Mouse (Mus musculus) heart, embryonic 10.5 days (tissue): ENCODE measurements around the gene Rbms1. TPM values are rescaled to one million over a fixed set of nuclear protein-coding genes. Genes with fewer than 3 reads are reported as not detected.
A peak's percentile ranks its signal among the peaks of the same experiment; 100 is the strongest.

Experiments used
- DNase-seq: peaks from one replicate; pipeline ENCODE4 v3.0.0-alpha.2; 2017; ENCODE audit warnings: low spot score
- H3K27ac ChIP-seq: fragments of 300-500 bp; sonication (generic); 2 replicates; pipeline ENCODE4 v1.5.1; 2016; ENCODE audit warnings: mild to moderate bottlenecking
- H3K27me3 ChIP-seq: fragments of 300-500 bp; sonication (generic); 2 replicates; pipeline ENCODE4 v1.6.1; 2016; ENCODE audit warnings: mild to moderate bottlenecking; ENCODE audit not compliant: poor library complexity, insufficient read depth, severe bottlenecking
- H3K36me3 ChIP-seq: fragments of 300-500 bp; sonication (generic); 2 replicates; pipeline ENCODE4 v1.6.1; 2016; ENCODE audit warnings: mild to moderate bottlenecking, moderate library complexity
- H3K4me1 ChIP-seq: fragments of 300-500 bp; sonication (generic); 2 replicates; pipeline ENCODE4 v1.6.1; 2016; ENCODE audit warnings: mild to moderate bottlenecking
- H3K4me3 ChIP-seq: fragments of 300-500 bp; sonication (generic); 2 replicates; pipeline ENCODE4 v1.5.1; 2016; ENCODE audit warnings: mild to moderate bottlenecking, moderate library complexity
- H3K9me3 ChIP-seq: fragments of 300-500 bp; sonication (generic); 2 replicates; pipeline ENCODE4 v1.6.1; 2016; ENCODE audit warnings: mild to moderate bottlenecking, moderate library complexity
- WGBS: fragments of 180-500 bp; shearing (Covaris S2); methylation state at CpG from one replicate; pipeline ENCODE4 v1.1.7; 2016; 5-methylcytosine and 5-hydroxymethylcytosine counted together
- polyA plus RNA-seq: library from polyadenylated mRNA; unstranded; fragments of >200 nt; fragmentation: Nextera tagmentation; extraction: Ambion mirVana; gene quantifications from 2 replicates; pipeline ENCODE4 v1.2.1, GENCODE M21; 2016

Rbms1 gene
- polyA plus RNA-seq, 1 experiment from 2014 or later: 146 TPM

DNA sequence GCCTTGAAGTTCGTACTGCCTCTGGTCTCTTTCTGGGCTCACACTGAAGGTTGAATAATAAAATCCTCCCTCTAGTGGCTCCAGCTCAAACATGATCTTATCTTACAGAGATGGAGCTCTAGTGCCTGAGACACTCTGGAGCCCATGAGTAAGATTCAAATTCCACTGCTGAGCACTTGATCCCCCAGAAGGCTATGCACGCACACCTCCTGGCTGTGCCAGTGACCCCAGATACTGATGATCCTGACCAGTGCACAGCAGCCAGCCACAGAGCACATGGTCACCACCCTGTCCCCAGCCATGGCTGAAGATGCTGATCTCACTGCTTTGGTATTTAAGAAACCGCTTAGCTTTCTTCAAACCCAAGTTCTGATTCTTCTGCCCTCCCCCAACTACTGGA, 215.4 kb downstream of the Rbms1 start:
- Histone ChIP-seq H3K4me3 (no peak overlapping the region), H3K36me3 (peaks cover 12% of the 10 kb centered on the region), H3K4me1 (peaks cover 15% of the 10 kb centered on the region), H3K27ac (peak overlapping the region; percentile 74; the same call in 1 of the 2 replicates), H3K27me3 (no peaks in the 10 kb centered on the region), H3K9me3 (no peaks in the 10 kb centered on the region)
- 28% methylated on average over 3 of the region's 3 CpGs for WGBS
- peak; percentile 85 for DNase-seq

- 53% methylated on average over 3 of the region's 3 CpGs for WGBS
- Histone ChIP-seq H3K27me3 (no peaks in the 10 kb centered on the region), H3K9me3 (no peaks in the 10 kb centered on the region), H3K36me3 (peaks cover 10% of the 10 kb centered on the region), H3K4me1 (peaks cover 15% of the 10 kb centered on the region), H3K27ac (no peak overlapping the region), H3K4me3 (no peak overlapping the region)
- no peak for DNase-seq
Observed at GRCm38 (mm10) chr2:60744674-60745073, 218.3 kb downstream of the Rbms1 start.

- Histone ChIP-seq H3K27ac (no peak overlapping the region), H3K4me1 (no peaks in the 10 kb centered on the region), H3K27me3 (no peaks in the 10 kb centered on the region), H3K36me3 (no peaks in the 10 kb centered on the region), H3K4me3 (no peak overlapping the region), H3K9me3 (no peaks in the 10 kb centered on the region)
- 63% methylated on average over 10 of the region's 10 CpGs for WGBS
- no peak for DNase-seq
Observed at GRCm38 (mm10) chr2:60739389-60740137, 223.4 kb downstream of the Rbms1 start.

- no peak for DNase-seq
- 0 out of 2 replicates have a peak overlapping the region, but pooled peaks have one; percentile 29 for H3K27ac ChIP-seq
Observed at GRCm38 (mm10) chr2:60730929-60731328, 232.1 kb downstream of the Rbms1 start.

DNA sequence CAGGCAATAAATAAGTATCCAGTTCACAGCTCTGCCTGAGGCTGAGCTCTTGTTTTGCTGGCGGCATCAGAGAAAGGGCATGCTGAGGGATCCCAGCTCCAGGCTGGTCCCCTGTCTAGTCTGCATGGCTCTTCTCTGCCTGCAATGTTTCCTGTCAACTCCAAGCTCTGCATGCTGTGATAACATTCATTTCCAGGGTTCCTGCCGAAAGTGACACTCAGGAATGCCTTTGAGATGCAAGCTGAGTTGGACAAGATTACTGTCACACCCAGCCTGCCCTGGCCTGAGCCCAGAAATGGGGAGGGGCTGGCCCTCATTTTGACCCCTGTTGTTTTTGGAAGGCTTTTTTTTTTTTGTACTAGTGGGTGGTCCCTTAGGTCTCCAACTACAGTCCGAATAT, 233.0 kb downstream of the Rbms1 start:
- 1% methylated on average over 3 of the region's 3 CpGs for WGBS
- Histone ChIP-seq H3K9me3 (no peaks in the 10 kb centered on the region), H3K4me1 (peaks cover 20% of the 10 kb centered on the region), H3K4me3 (no peak overlapping the region), H3K27ac (peak overlapping the region; percentile 72), H3K36me3 (no peaks in the 10 kb centered on the region), H3K27me3 (no peaks in the 10 kb centered on the region)
- DNase-seq: peak; percentile 89

More at GRCm38 (mm10) chr2:60730929-60731328, 232.1 kb downstream of the Rbms1 start:
- H3K27me3 ChIP-seq: no peaks in the 10 kb centered on the region
- H3K36me3 ChIP-seq: no peaks in the 10 kb centered on the region
- no peak overlapping the region for H3K4me3 ChIP-seq
- H3K4me1 ChIP-seq: peaks cover 20% of the 10 kb centered on the region
- 54% methylated on average over 6 of the region's 6 CpGs for WGBS
- H3K9me3 ChIP-seq: no peaks in the 10 kb centered on the region

GRCm38 (mm10) chr2:60728902-60729585, 233.9 kb downstream of the Rbms1 start:
- DNase-seq: no peak
- peaks cover 20% of the 10 kb centered on the region for H3K4me1 ChIP-seq
- H3K4me3 ChIP-seq: no peak overlapping the region
- H3K27ac ChIP-seq: peak overlapping the region; percentile 72
- 71% methylated on average over 10 of the region's 10 CpGs for WGBS
- no peaks in the 10 kb centered on the region for H3K36me3 ChIP-seq
- H3K27me3 ChIP-seq: no peaks in the 10 kb centered on the region
- H3K9me3 ChIP-seq: no peaks in the 10 kb centered on the region

DNA sequence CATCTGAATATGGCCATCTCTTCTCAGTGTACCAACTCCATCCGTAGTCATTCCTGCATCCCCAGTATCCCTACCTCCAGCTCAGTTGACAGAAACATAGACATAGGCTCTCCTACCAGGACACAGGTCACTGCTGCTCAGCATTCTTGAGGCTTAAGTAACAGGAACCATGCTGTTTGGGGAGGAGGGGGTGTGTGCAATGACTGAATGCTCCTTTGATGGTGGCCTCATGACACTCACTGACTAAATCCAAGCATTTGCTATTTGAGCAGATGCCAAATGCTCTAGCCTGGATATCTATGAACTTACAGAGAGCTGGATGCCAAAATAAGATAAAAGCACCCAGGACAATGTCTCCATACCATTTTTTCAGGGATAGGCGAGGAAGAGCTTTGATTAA, 238.3 kb downstream of the Rbms1 start:
- DNase-seq: no peak
- WGBS: 78% methylated on average over 2 of the region's 2 CpGs
- Histone ChIP-seq H3K27me3 (no peaks in the 10 kb centered on the region), H3K4me3 (no peak overlapping the region), H3K9me3 (no peaks in the 10 kb centered on the region), H3K4me1 (peaks cover 34% of the 10 kb centered on the region), H3K27ac (no peak overlapping the region), H3K36me3 (no peaks in the 10 kb centered on the region)

DNA sequence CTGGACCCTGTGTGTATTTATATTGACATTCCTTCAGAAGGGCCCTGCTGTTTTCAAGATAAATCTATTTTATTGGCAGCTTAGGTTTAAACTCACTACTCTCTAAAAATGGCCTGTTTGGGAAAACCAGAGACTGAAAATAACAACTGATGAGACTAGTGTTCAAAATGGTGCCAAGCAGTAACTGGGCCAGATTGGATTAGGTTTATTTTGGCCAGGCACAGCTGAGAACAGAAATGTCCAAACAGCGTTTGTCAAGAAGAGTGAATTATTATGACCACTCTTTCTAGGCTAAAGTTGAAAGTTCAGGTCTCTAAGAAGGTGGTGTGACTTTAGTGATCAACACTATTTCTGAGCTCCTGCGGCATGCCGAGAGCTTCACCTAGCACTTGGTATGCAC, 240.0 kb downstream of the Rbms1 start:
- H3K27me3 ChIP-seq: no peaks in the 10 kb centered on the region
- no peaks in the 10 kb centered on the region for H3K9me3 ChIP-seq
- peaks cover 23% of the 10 kb centered on the region; the same call in 1 of the 2 replicates for H3K4me1 ChIP-seq
- no peaks in the 10 kb centered on the region for H3K36me3 ChIP-seq
- no peak overlapping the region; the same call in 1 of the 2 replicates for H3K27ac ChIP-seq
- no peak overlapping the region for H3K4me3 ChIP-seq
- 86% methylated on average over 3 of the region's 3 CpGs for WGBS
- DNase-seq: no peak

- H3K36me3 ChIP-seq: no peaks in the 10 kb centered on the region
- H3K9me3 ChIP-seq: no peaks in the 10 kb centered on the region
- no peak for DNase-seq
- H3K27me3 ChIP-seq: no peaks in the 10 kb centered on the region
- WGBS: 69% methylated on average over 14 of the region's 14 CpGs
- no peak within 1 kb of the TSS for H3K4me3 ChIP-seq
- H3K4me1 ChIP-seq: peaks cover 23% of the 10 kb centered on the region; the same call in 1 of the 2 replicates
- peak within 1 kb of the TSS; percentile 76; the same call in 1 of the 2 replicates for H3K27ac ChIP-seq
Observed at GRCm38 (mm10) chr2:60722514-60722913, 240.5 kb downstream of the Rbms1 start, which contains the start of gene Itgb6. Itgb6 (minus strand) TSS chr2:60722643.

DNA sequence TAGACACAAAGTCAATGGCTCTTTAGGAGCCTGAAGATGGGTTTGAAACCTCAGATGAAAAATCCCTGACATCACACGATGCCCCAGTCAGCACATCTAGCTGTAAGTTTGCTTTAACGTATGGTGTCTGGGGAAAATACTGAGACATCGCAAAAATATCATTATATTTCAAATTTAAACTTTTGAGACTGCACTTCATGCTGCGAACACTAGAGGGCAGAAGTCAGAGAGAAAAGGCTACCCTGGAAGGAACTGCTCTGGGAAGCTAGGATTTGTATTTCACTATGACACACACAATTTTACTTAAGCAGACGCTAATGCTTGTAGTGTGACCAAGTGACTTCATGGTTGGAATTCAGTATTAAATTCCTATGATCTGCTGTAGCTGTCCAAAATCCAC, 242.1 kb downstream of the Rbms1 start:
- peaks cover 25% of the 10 kb centered on the region for H3K4me1 ChIP-seq
- no peaks in the 10 kb centered on the region for H3K27me3 ChIP-seq
- no peak for DNase-seq
- 29% methylated on average over 5 of the region's 5 CpGs for WGBS
- no peak overlapping the region for H3K4me3 ChIP-seq
- H3K9me3 ChIP-seq: no peaks in the 10 kb centered on the region
- H3K36me3 ChIP-seq: no peaks in the 10 kb centered on the region
- peak overlapping the region; percentile 38; the same call in 1 of the 2 replicates for H3K27ac ChIP-seq

DNA sequence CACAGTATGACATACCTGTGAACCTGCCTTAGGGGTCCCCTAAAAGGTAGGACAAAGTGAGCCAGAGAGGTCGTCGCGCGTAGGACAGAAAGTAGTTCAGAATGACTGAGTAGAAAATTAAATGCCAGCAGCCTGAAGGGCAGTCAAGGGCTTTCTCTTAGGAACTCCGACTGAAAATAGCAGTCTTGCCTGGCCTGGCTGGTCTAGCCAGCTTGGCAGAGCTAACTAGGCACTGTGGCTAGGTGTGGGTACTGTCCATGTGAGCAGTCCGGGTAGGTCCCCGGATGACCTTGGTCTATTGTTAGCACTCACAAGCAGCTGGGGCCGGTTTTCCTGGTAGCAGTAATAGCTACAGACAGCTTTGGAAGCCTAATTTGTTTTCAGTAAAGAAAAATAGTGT, 242.8 kb downstream of the Rbms1 start:
- peaks cover 32% of the 10 kb centered on the region for H3K4me1 ChIP-seq
- H3K27me3 ChIP-seq: no peaks in the 10 kb centered on the region
- H3K9me3 ChIP-seq: no peaks in the 10 kb centered on the region
- no peak overlapping the region for H3K4me3 ChIP-seq
- peak overlapping the region; percentile 38 for H3K27ac ChIP-seq
- DNase-seq: no peak
- 64% methylated on average over 8 of the region's 8 CpGs for WGBS
- H3K36me3 ChIP-seq: no peaks in the 10 kb centered on the region

- no peak for DNase-seq
- 62% methylated on average over 13 of the region's 13 CpGs for WGBS
Observed at GRCm38 (mm10) chr2:60717348-60717747, 245.6 kb downstream of the Rbms1 start.

DNA sequence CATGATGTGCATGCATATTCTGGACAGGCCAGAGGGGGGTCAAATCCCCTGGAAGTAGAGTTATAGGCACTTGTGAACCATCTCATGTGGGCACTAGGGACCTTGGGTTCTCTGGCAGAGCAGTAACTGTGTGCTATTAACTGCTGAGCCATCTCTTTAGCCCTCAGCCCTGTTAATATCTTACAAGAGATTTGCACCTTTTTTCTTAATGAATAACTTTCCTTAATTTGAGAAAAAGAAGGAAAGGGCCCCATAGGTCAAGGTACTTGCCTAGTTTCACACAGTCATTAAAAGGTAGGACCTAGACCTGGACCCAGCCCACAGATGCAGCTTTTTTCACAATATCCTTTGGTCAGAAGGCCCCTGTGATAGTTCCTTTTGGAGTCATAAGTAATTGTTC, 246.4 kb downstream of the Rbms1 start:
- Histone ChIP-seq H3K36me3 (no peaks in the 10 kb centered on the region), H3K4me1 (peaks cover 50% of the 10 kb centered on the region), H3K27ac (no peak overlapping the region), H3K4me3 (no peak overlapping the region), H3K9me3 (no peaks in the 10 kb centered on the region), H3K27me3 (no peaks in the 10 kb centered on the region)
- DNase-seq: no peak

More at GRCm38 (mm10) chr2:60717348-60717747, 245.6 kb downstream of the Rbms1 start:
- Histone ChIP-seq H3K36me3 (no peaks in the 10 kb centered on the region), H3K27me3 (no peaks in the 10 kb centered on the region), H3K4me3 (no peak overlapping the region), H3K4me1 (peaks cover 46% of the 10 kb centered on the region), H3K27ac (peak overlapping the region; percentile 49), H3K9me3 (no peaks in the 10 kb centered on the region)
